Mouse (Mus musculus) limb, embryonic 15.5 days (tissue): ENCODE measurements around the gene Arhgap15. TPM values are rescaled to one million over a fixed set of nuclear protein-coding genes. Genes with fewer than 3 reads are reported as not detected.
"Not testable (repeated sequence)": the region's sequence is repeated elsewhere in the genome, so short reads cannot be mapped to it uniquely, and the experiment has no call there.

ENCODE experiments used
- ATAC-seq: fragments of 200-750 bp; cut with Nextera tagmentation; 2 replicates; pipeline ENCODE4 v1.8.0; 2017; ENCODE audit warnings: low read depth, moderate TSS enrichment; ENCODE audit not compliant: insufficient number of reproducible peaks, low FRiP score, low TSS enrichment
- H3K27ac ChIP-seq: fragments of 300-500 bp; sonication (generic); 2 replicates; pipeline ENCODE4 v1.5.1; 2015; ENCODE audit warnings: moderate library complexity, mild to moderate bottlenecking, inconsistent platforms
- H3K27me3 ChIP-seq: fragments of 300-500 bp; sonication (generic); 2 replicates; pipeline ENCODE4 v1.6.1; 2015; ENCODE audit warnings: inconsistent platforms
- H3K36me3 ChIP-seq: fragments of 300-500 bp; sonication (generic); 2 replicates; pipeline ENCODE4 v1.6.1; 2015; ENCODE audit warnings: inconsistent platforms
- H3K4me1 ChIP-seq: fragments of 300-500 bp; sonication (generic); 2 replicates; pipeline ENCODE4 v1.6.1; 2015; ENCODE audit warnings: inconsistent platforms
- H3K4me2 ChIP-seq: fragments of 300-500 bp; sonication (generic); 2 replicates; pipeline ENCODE4 v1.6.1; 2015; ENCODE audit warnings: mild to moderate bottlenecking, inconsistent platforms
- H3K4me3 ChIP-seq: fragments of 300-500 bp; sonication (generic); 2 replicates; pipeline ENCODE4 v1.5.1; 2015; ENCODE audit warnings: mild to moderate bottlenecking, inconsistent platforms
- H3K9ac ChIP-seq: fragments of 300-500 bp; sonication (generic); 2 replicates; pipeline ENCODE4 v1.6.1; 2015; ENCODE audit warnings: inconsistent platforms
- H3K9me3 ChIP-seq: fragments of 300-500 bp; sonication (generic); 2 replicates; pipeline ENCODE4 v1.6.1; 2016; ENCODE audit warnings: inconsistent platforms
- WGBS: fragments of 180-500 bp; shearing (Covaris S2); methylation state at CpG from one replicate; pipeline ENCODE4 v1.1.7; 2015; 5-methylcytosine and 5-hydroxymethylcytosine counted together
- polyA plus RNA-seq: library from polyadenylated mRNA; unstranded; fragments of >200 nt; fragmentation: Nextera tagmentation; extraction: Ambion mirVana; gene quantifications from 2 replicates; pipeline ENCODE4 v1.2.1, GENCODE M21; 2015

The Arhgap15 gene
- 2.5 and 2.7 TPM in 2 replicates for polyA plus RNA-seq

- H3K4me3 ChIP-seq: no peak within 1 kb of the TSS
- no peak within 1 kb of the TSS for H3K27ac ChIP-seq
- H3K36me3 ChIP-seq: no peaks in the 10 kb centered on the region
- no peaks in the 10 kb centered on the region for H3K4me1 ChIP-seq
- no peak within 1 kb of the TSS for H3K4me2 ChIP-seq
- no peak for ATAC-seq
- 53% methylated on average over 5 of the region's 5 CpGs for WGBS
- no peaks in the 10 kb centered on the region for H3K27me3 ChIP-seq
- no peaks in the 10 kb centered on the region for H3K9me3 ChIP-seq
- no peak within 1 kb of the TSS for H3K9ac ChIP-seq
Measured at GRCm38 (mm10) chr2:43748287-43748983, at the start of gene Arhgap15. Gene Arhgap15, plus strand, starts transcription at chr2:43748824.

GRCm38 (mm10) chr2:43712611-43713138 is 35.9 kb upstream of the Arhgap15 start:
- Histone ChIP-seq H3K4me1 (no peaks in the 10 kb centered on the region), H3K4me3 (no peak overlapping the region), H3K9ac (no peak overlapping the region), H3K27me3 (no peaks in the 10 kb centered on the region), H3K4me2 (no peak overlapping the region), H3K9me3 (no peaks in the 10 kb centered on the region), H3K36me3 (no peaks in the 10 kb centered on the region), H3K27ac (no peak overlapping the region)
- WGBS: 71% methylated on average over 2 of the region's 2 CpGs
- ATAC-seq: no peak

- WGBS: 18% methylated on average over 14 of the region's 14 CpGs
- H3K27ac ChIP-seq: no peak overlapping the region
- no peaks in the 10 kb centered on the region; the same call in 1 of the 2 replicates for H3K4me1 ChIP-seq
- H3K4me2 ChIP-seq: peak overlapping the region; percentile 37
- no peak overlapping the region for H3K9ac ChIP-seq
- H3K9me3 ChIP-seq: no peaks in the 10 kb centered on the region
- ATAC-seq: no peak; the same call in 1 of the 2 replicates
- no peak overlapping the region for H3K4me3 ChIP-seq
- H3K27me3 ChIP-seq: 0 out of 2 replicates have a peak, but pooled peaks cover 3% of the 10 kb centered on the region
- no peaks in the 10 kb centered on the region for H3K36me3 ChIP-seq
Measured at GRCm38 (mm10) chr2:43722446-43723103, 26.0 kb upstream of the Arhgap15 start.

GRCm38 (mm10) chr2:43723104-43723541 is 25.5 kb upstream of the Arhgap15 start:
- 0 out of 2 replicates have a peak, but pooled peaks cover 3% of the 10 kb centered on the region for H3K27me3 ChIP-seq
- WGBS: 63% methylated on average over 7 of the region's 7 CpGs
- no peaks in the 10 kb centered on the region for H3K36me3 ChIP-seq
- no peaks in the 10 kb centered on the region for H3K9me3 ChIP-seq
- no peak overlapping the region for H3K27ac ChIP-seq
- H3K9ac ChIP-seq: no peak overlapping the region
- no peak for ATAC-seq
- no peak overlapping the region for H3K4me3 ChIP-seq
- H3K4me1 ChIP-seq: no peaks in the 10 kb centered on the region; the same call in 1 of the 2 replicates
- H3K4me2 ChIP-seq: peak overlapping the region; percentile 37

GRCm38 (mm10) chr2:43727181-43727580 is 21.4 kb upstream of the Arhgap15 start:
- Histone ChIP-seq H3K36me3 (no peaks in the 10 kb centered on the region), H3K4me3 (no peak overlapping the region), H3K27me3 (no peaks in the 10 kb centered on the region), H3K4me1 (no peaks in the 10 kb centered on the region; the same call in 1 of the 2 replicates), H3K9ac (no peak overlapping the region), H3K4me2 (no peak overlapping the region), H3K9me3 (no peaks in the 10 kb centered on the region), H3K27ac (no peak overlapping the region)
- ATAC-seq: no peak
- WGBS: 65% methylated on average over 5 of the region's 5 CpGs

- no peaks in the 10 kb centered on the region for H3K36me3 ChIP-seq
- no peaks in the 10 kb centered on the region for H3K4me1 ChIP-seq
- 67% methylated on average over 8 of the region's 8 CpGs for WGBS
- no peak overlapping the region for H3K4me3 ChIP-seq
- H3K27ac ChIP-seq: no peak overlapping the region
- no peaks in the 10 kb centered on the region for H3K27me3 ChIP-seq
- H3K9ac ChIP-seq: no peak overlapping the region
- H3K4me2 ChIP-seq: no peak overlapping the region
- H3K9me3 ChIP-seq: no peaks in the 10 kb centered on the region
- ATAC-seq: no peak
Measured at GRCm38 (mm10) chr2:43727693-43728092, 20.9 kb upstream of the Arhgap15 start.

- Histone ChIP-seq H3K9me3 (no peaks in the 10 kb centered on the region), H3K9ac (no peak overlapping the region), H3K4me1 (no peaks in the 10 kb centered on the region), H3K4me3 (no peak overlapping the region), H3K27me3 (no peaks in the 10 kb centered on the region), H3K4me2 (no peak overlapping the region), H3K36me3 (no peaks in the 10 kb centered on the region), H3K27ac (no peak overlapping the region)
- 87% methylated on average over 3 of the region's 3 CpGs for WGBS
- ATAC-seq: no peak
Measured at GRCm38 (mm10) chr2:43728831-43729230, 19.8 kb upstream of the Arhgap15 start.

- H3K9me3 ChIP-seq: no peaks in the 10 kb centered on the region
- no peaks in the 10 kb centered on the region for H3K27me3 ChIP-seq
- no peak overlapping the region for H3K27ac ChIP-seq
- H3K4me1 ChIP-seq: no peaks in the 10 kb centered on the region
- ATAC-seq: no peak
- 34% methylated on average over 3 of the region's 3 CpGs for WGBS
- H3K36me3 ChIP-seq: no peaks in the 10 kb centered on the region
- no peak overlapping the region for H3K4me2 ChIP-seq
- no peak overlapping the region for H3K9ac ChIP-seq
- H3K4me3 ChIP-seq: no peak overlapping the region
Measured at GRCm38 (mm10) chr2:43732396-43732795, 16.2 kb upstream of the Arhgap15 start.

- 83% methylated on average over 4 of the region's 4 CpGs for WGBS
- not testable (repeated sequence) for H3K4me2 ChIP-seq, H3K4me1 ChIP-seq, H3K9ac ChIP-seq, ATAC-seq, H3K36me3 ChIP-seq, H3K27me3 ChIP-seq, H3K27ac ChIP-seq, H3K9me3 ChIP-seq, H3K4me3 ChIP-seq
Measured at GRCm38 (mm10) chr2:43735071-43735470, 13.6 kb upstream of the Arhgap15 start.

GRCm38 (mm10) chr2:43737546-43737945 is 11.1 kb upstream of the Arhgap15 start:
- Histone ChIP-seq H3K27me3 (no peaks in the 10 kb centered on the region), H3K4me1 (no peaks in the 10 kb centered on the region), H3K9ac (no peak overlapping the region), H3K27ac (no peak overlapping the region), H3K4me2 (no peak overlapping the region), H3K36me3 (no peaks in the 10 kb centered on the region), H3K9me3 (no peaks in the 10 kb centered on the region), H3K4me3 (no peak overlapping the region)
- no peak for ATAC-seq
- 83% methylated on average over 7 of the region's 7 CpGs for WGBS

- H3K27me3 ChIP-seq: no peaks in the 10 kb centered on the region
- no peak overlapping the region for H3K27ac ChIP-seq
- H3K36me3 ChIP-seq: no peaks in the 10 kb centered on the region
- no peaks in the 10 kb centered on the region for H3K4me1 ChIP-seq
- H3K9ac ChIP-seq: no peak overlapping the region
- no peaks in the 10 kb centered on the region for H3K9me3 ChIP-seq
- H3K4me3 ChIP-seq: no peak overlapping the region
- no peak overlapping the region for H3K4me2 ChIP-seq
- 75% methylated on average over 10 of the region's 10 CpGs for WGBS
- no peak for ATAC-seq
Measured at GRCm38 (mm10) chr2:43738562-43739112, 10.0 kb upstream of the Arhgap15 start.
